Mouse (Mus musculus): ENCODE measurements around the gene Mapk9. TPM values are rescaled to one million over a fixed set of nuclear protein-coding genes. Genes with fewer than 3 reads are reported as not detected.

The Mapk9 gene
- total RNA-seq (2023), result 46.1 TPM

DNA sequence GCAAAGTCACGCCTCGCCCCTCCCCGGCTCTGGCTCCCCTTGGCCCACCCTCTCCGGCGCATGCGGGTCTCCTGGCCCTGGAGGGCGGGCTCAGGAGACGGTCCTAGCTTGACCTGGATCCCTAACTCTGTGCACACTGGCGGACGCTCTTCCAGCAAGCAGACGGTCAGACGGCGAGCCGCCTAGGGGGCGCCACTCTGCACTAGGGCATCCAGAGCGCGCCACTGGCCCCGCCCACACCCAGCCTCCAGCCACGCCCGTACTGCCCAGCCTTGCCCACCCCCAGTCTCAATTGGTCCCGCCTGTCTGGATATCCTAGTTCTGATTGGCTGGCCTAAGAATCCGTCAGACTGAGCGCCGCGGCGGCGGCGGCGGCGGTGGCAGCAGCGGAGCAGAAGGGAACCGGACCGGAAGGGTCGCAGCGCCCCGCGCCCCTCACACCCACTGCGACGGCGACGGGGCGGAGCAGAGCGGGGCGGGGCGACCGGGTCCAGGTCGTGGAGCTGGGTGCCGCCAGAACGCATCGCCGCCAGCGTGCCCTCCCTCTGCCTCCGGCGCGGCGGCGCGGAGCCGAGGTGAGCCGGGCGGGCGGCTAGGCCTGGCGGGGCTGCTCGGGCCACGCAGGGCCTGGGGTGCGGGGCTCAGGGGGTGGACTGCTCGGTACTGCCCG, at the start of gene Mapk9:
TSS of gene Mapk9 (plus strand) at position 351 of the 670 bp plus-strand sequence.

DNA sequence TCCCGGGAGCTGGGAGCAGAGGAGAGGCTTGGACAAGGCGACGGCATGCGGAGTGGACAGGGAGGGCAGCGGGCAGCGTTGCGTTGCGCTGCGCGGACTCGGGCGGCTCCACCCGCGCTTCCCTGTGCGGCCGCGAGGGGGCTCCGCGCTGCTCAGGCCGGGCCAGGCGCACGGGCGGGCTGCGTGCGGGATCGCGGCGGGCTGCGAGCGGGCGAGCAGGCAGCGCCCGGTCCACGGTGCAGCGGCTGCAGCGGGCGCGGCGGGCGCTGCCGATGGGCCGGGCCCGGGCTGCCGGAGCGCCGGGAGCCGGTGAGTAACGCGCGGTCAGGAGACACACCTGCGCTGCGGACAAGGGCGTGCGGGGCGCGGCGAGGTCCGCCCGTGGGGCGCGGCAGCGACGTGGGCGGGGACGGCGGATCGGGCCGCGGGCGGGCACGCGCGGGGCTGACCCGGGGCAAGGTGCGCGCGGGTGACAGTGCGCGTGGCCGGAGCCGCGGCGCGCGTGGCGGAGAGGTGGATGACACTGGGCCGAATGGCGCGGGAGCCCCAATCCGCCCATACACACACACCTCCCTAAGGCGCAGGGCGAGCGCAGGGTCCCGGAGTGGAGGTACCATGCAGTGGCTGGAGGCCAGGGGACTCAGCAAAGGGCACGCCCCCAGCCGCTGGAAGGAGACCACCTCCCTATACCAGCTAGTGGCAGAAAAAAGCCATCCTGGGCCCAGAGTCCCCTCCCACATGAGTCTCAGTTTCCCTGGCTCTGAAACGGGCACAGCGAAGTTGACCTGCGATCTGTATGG, 55.3 kb downstream of the Mapk9 start, which contains the start of gene Rasgef1c:
TSS of gene Rasgef1c (plus strand) at position 177 of the 800 bp plus-strand sequence.

Other genes with a start within 250 kb of the Mapk9 start
- not detected for gene Flt4, start 237.5 kb upstream of the Mapk9 start, total RNA-seq (2023)
- gene Scgb3a1, start 183.1 kb upstream of the Mapk9 start, total RNA-seq (2023), result not detected
- gene Cnot6, start 134.0 kb upstream of the Mapk9 start, total RNA-seq (2023), result 71.9 TPM
- 0.21 TPM for gene Gfpt2, start 52.6 kb upstream of the Mapk9 start, total RNA-seq (2023)
- gene Rasgef1c, start 55.1 kb downstream of the Mapk9 start, total RNA-seq (2023), result not detected
- 25.3 TPM for gene Rnf130, start 178.6 kb downstream of the Mapk9 start, total RNA-seq (2023)

Data from CD8-positive naive resting alpha-beta T cell, adult 57 days (primary cell).